In genomic region chr6:51757746-51758145, GRCm38 (mm10) we compare ENCODE assay signal across 23 mouse cellular contexts.
"Had no signal": no experiment of that assay in that cellular context is flagged by ENCODE, and none has a peak within 500 bp of the region (broad histone marks: within the 10 kb centered on the region; RNA-seq: fewer than 3 reads in every experiment).

No protein-coding gene starts in this region.

- H3K9me3 ChIP-seq: limb, embryonic 10.5 days; limb, embryonic 13.5 days; liver, embryonic 12.5 days; liver, embryonic 15.5 days; lung, embryonic 15.5 days; midbrain, embryonic 10.5 days; midbrain, embryonic 13.5 days; neural tube, embryonic 12.5 days; stomach, embryonic 15.5 days had no signal

- H3K36me3 ChIP-seq: limb, embryonic 10.5 days; limb, embryonic 13.5 days; liver, embryonic 12.5 days; liver, embryonic 15.5 days; lung, embryonic 15.5 days; midbrain, embryonic 10.5 days; midbrain, embryonic 13.5 days; neural tube, embryonic 12.5 days; stomach, embryonic 15.5 days had no signal

- H3K4me1 ChIP-seq: liver, embryonic 15.5 days; lung, embryonic 15.5 days; stomach, embryonic 15.5 days had no signal

- H3K4me3 ChIP-seq: layer of hippocampus, adult 2 months; limb, embryonic 10.5 days; limb, embryonic 13.5 days; liver, embryonic 12.5 days; liver, embryonic 15.5 days; lung, embryonic 15.5 days; megakaryocyte, embryonic 14.5 days; midbrain, embryonic 10.5 days; midbrain, embryonic 13.5 days; neural tube, embryonic 12.5 days; stomach, embryonic 15.5 days had no signal

- H3K4me2 ChIP-seq: limb, embryonic 13.5 days; liver, embryonic 12.5 days; liver, embryonic 15.5 days; lung, embryonic 15.5 days; midbrain, embryonic 13.5 days; neural tube, embryonic 12.5 days; stomach, embryonic 15.5 days had no signal

- H3K27ac ChIP-seq: kidney, postnatal 0 days; layer of hippocampus, adult 2 months; limb, embryonic 10.5 days; limb, embryonic 13.5 days; liver, embryonic 12.5 days; liver, embryonic 15.5 days; lung, embryonic 15.5 days; midbrain, embryonic 10.5 days; midbrain, embryonic 13.5 days; neural tube, embryonic 12.5 days; stomach, embryonic 15.5 days had no signal

- DNase-seq: kidney, postnatal 25 days; layer of hippocampus, adult 9-11 months; liver; lung, adult 18-20 months; lung, postnatal 10 days; lung, postnatal 36 days; retina, postnatal 1 day; right cerebral cortex, postnatal 25 days; spleen, adult 18-20 months; thymus, postnatal 25 days had no signal

- ATAC-seq: liver, embryonic 12.5 days; midbrain, embryonic 13.5 days; midbrain, embryonic 16.5 days had no signal

- H3K27me3 ChIP-seq: limb, embryonic 13.5 days; lung, embryonic 15.5 days; midbrain, embryonic 13.5 days; neural tube, embryonic 12.5 days; stomach, embryonic 15.5 days had no signal

- H3K9ac ChIP-seq: limb, embryonic 13.5 days; liver, embryonic 12.5 days; liver, embryonic 15.5 days; lung, embryonic 15.5 days; midbrain, embryonic 13.5 days; neural tube, embryonic 12.5 days; stomach, embryonic 15.5 days had no signal
